Mouse (Mus musculus) fibroblast of lung, adult 2 months (primary cell): Measurements from ENCODE around the gene Lmbrd2.
"Not testable (repeated sequence)": the region's sequence is repeated elsewhere in the genome, so short reads cannot be mapped to it uniquely, and the experiment has no call there.

Source experiments
- DNase-seq: peaks from one replicate; pipeline ENCODE4 v3.0.0-alpha.2; 2011; ENCODE audit warnings: low read depth

The Lmbrd2 gene

DNA sequence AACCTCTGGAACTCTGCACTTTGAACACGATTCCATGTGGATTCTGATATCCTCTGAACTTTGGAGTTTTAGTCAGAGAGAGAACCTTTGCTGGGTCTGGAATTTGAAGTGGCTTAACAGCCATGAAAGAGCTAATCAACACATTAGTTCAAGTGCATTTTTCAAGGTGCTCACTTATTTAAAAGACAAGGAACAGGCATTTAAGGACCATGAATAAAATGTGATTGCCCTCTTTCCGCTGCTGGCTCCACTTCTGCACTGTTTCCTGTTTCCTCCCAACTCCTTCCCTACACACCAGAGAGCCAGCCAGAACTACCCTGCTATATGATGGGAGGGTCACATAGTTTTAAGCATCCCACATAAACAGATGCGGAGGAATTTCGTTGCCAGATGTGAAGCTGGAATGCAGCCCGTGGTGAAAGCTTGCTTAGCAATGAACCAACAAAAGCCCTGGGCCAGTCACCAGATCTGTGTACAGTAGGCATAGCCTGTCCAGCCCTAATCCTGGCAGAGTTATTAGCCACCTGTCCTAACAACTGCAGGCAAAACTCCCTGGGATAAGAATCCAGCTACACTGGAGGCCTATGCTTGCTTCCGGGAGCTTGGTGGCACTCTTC, 5.4 kb upstream of the Lmbrd2 start:
- peak; percentile 22 for DNase-seq

DNA sequence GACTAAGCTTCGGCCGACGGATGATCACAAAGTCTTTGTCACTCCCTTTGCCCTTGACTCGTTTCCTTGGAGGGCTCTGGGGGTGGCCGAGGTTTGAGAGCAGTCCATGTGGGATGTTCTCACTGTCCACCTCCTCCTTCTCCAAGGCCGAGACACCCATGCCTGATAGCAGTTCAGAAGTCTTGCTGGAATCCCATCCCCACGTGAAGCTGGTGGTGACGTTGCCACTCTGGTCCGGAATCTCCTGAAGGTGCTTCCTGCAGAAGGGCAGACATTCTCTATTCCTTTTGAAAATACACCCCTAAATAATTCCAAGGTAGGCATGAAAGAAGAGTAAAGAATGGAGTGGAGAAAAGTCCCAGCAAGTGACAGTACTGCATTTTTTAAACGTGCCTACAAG, 903 bp upstream of the Lmbrd2 start:
- no peak for DNase-seq

DNA sequence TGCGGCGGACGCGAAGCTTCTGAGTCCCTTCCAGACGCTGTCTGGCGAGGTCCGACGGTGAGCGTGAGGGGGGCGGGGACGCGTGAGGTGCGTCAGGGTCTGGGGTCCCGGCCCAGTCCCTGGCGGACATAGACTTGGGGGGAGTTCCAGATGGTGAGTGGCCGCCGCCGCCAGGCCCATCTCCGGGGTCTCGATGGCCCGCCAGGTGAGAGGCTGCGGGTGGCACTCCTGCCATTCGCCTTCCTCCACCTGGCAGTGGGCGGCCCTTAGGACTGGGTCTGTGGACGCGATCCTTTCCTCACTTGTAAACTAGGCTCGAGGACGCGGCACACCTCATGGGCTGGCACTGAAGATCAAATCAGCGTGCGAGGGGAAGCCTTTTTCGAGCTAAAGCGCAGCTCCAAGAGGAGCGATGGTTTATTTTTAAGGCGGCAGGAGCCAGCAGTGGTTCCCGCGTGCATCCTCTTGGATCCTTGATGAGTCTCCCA, 378 bp downstream of the Lmbrd2 start:
- DNase-seq = no peak

DNA sequence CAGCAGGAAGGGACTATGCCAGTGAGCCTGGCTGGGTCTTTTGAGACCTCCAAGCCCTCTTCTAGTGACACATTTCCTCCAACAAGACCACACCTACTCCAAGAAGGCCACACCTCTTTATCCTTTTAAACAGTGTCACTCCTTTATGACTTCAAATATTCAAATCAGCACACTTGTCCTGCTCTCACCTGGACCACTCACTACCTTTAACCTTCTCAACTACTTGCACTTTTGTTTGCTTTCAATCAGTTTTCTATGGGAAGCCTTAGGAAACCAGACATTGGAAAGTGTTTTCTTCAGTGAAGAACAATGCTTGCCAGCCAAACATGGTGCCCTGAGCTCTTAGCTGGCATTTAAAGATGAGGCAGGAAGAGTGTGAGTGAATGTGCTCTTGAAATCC, 15.0 kb downstream of the Lmbrd2 start, which contains the start of gene Skp2:
Skp2 (minus strand) TSS at position 101 of the 400 bp plus-strand sequence.
- no peak for DNase-seq

DNA sequence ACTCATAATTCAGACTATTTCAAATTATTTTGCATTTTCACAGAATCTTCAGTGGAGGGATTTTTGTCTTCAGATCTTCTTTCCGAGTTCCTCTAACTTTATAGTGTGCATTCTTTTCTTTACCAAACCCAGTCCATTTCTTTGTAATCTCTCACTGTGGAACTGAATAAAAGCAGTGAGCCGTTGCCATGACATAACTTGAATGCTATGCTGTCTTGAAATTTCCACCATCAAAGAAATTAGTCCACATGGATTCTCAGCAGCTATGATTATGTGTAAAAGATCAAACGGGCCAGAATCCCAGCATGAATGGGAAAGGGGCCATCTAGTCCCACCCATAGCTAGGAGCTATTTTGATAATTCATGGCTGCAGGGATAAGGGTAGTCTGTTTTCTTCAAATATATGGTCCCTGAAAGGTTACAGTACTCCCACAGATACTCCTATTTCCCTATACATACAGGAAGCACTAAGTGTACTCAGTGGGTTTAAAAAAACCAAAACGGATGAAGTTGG, 22.3 kb downstream of the Lmbrd2 start:
- DNase-seq = no peak

DNA sequence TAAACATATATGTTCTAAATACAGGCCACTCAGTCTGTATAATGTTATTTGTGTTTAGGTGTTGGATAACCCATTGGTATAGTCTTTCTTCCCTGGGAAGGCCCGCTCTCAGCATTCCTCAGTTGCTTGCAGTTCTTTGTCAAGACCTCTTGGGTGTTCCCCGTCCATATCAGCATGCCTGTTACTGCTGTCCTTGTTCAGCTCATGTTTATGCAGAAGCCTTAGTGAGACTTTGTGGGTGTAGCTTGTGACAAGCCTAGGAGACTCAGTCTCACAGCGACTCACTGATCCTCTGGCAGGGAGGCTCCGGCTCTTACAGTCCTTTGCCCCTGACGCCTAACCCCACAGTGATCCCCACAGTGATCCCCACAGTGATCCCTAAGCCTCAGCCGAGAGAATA, 23.8 kb downstream of the Lmbrd2 start:
- no peak for DNase-seq

DNA sequence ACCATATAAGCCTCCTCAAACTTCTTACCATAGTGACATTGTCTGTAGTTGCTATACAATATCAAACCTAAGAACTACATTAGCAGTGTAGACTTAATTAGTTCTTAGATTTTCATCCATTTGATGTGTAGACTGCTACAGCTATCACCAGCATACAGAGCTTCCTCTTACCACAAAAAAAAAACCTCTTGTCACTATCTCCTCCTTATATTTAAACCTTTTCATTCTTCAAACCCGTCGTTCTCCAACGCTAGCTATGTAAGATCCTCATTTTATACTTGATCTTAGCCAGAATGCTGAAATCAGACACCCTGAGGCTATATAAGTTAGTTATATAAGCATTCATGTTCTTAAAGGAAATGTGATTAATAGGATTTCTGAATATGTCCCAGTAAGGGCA, 36.7 kb downstream of the Lmbrd2 start:
- no peak for DNase-seq

DNA sequence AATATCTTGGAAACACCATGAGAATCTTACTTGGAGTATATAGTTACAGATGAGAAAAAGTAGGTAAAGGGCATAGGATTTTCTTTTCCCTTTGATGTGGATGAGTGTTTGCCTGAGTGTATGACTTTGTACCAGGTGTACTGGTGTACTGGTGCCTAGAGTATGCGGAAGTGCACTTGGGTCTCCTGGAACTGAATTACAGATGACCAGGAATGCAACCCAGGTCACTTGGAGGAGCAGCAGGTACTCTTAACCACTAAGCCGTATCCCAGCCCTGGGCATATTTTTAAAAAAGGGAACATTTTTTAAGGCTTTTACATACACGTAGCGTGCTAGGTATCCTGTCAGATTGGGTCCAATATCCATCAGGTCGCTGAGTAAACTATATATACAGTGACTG, 43.6 kb downstream of the Lmbrd2 start:
- no peak for DNase-seq

DNA sequence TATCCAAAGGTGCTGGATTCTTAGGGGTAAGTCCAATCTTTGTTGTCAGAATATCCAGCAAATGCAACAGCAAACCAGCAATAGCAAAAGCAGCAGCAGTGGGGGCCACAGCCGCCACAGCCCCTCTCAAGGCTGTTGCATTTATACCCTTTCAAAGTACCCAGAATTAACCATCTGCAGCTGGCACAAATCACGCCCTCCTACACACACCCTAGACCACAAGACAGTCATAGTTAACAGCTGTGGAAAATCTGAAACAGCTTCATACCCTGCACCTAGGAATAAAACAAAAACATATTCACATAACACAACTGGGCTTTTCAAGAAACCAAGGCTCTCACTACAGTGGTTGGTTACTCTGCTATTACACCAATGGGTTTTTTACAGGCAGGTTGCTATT, 49.4 kb downstream of the Lmbrd2 start:
- no peak for DNase-seq

DNA sequence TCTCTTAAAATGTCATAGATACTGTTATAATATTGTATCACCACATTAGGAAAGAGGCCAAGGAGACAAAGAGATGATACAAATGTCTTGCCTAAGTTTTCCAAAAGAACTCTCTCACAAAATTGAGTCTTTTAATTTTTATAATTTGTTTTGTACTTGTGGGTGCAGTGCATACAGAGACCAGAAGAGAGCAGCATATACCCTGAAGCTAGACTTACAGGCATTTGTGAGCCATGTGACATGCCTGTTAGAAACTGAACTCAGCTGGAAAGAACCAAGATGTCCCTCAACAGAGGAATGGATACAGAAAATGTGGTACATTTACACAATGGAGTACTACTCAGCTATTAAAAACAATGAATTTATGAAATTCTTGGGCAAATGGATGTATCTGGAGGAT, 52.3 kb downstream of the Lmbrd2 start:
- not testable (repeated sequence) for DNase-seq

DNA sequence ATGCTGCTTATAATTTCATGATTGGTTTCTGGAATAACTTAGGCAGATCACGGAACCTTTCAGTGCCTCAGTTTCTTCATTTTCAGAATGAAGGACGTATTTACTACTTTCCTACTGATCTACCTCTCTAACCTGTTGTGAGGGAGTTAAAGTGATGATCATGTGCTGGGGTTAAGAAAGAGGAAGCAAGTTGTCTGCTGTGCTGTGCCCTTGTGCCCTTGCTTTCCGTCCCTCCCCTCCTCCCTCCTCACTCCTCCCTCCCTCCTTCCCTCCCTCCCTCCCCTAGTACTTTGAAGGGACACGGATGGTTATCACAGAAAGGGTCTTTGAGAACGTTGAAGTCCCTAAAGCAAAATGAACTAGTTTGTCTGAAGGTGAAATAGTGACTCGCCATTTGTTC, 58.1 kb downstream of the Lmbrd2 start:
- DNase-seq = no peak

DNA sequence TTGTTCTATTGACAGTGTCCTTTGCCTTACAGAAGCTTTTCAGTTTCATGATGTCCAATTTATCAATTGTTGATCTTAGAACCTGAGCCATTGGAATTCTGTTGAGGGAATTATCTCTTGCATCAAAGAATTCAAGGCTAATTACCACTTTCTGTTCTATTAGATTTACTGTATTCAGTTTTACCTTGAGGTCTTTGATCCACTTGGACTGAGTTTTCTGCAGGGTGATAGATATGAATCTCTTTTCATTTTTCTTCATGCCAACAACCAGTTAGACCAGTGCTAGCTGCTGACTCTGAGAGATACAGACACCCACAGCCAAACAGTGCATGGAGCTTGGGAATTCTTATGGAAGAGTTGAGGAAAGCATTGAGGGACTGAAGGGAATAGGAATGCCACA, 71.5 kb downstream of the Lmbrd2 start:
- DNase-seq = no peak

DNA sequence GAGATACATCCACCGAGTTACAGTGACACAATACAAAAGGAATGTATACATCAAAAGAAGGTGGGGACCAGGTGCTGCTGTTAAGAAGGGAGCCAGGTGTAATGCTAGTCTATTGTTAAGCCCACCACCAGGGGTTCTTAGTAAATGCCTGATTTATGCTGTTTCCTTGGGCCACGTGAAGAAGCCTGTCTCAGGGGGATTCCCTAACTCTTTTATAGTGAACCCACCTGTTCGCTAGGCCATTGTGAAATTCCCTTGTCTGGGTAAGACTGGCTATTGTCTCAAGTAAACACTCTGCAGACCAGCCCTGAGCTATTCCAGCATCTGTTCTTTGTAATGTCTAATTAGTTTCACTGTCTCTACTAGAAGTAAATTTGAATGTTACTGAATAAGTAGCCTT, 72.7 kb downstream of the Lmbrd2 start:
- not testable (repeated sequence) for DNase-seq

DNA sequence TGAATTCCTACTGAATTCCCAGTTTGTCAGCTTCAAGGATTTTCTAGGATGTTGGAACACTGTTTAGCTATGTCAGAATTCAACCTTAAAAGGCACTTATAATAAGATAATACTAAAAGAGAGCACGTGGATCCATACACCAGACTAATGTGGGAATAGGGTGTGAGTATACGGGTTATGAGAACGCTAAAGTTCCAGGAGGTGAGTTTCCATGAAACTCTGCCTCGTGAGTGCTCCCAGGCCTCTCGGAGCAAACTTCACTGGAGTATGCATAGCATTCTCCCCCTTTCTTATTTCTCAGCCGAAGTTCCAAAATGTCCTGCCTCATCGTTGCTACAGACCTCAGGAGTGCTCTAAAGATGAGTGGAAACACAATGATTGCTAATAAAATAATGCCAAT, 73.1 kb downstream of the Lmbrd2 start:
- not testable (repeated sequence) for DNase-seq

DNA sequence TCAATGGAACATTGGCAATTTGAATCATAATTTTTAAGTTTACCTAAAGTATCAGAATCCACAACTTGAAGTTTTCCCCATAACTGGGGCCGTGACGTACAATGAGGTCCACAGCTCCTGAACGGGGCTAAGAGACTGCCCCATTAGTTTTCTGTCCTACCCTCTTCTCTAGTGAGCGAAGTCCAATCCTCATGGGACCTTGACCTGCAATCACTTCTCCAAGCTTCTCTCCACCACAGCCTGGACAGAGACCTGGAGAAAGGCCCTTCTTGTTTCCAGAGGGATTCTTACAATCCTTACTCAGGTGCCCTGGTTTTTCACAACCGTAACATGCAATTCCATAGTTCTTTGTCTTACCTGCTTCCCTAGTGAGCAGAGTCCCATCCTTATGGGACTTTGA, 76.1 kb downstream of the Lmbrd2 start:
- no peak for DNase-seq

DNA sequence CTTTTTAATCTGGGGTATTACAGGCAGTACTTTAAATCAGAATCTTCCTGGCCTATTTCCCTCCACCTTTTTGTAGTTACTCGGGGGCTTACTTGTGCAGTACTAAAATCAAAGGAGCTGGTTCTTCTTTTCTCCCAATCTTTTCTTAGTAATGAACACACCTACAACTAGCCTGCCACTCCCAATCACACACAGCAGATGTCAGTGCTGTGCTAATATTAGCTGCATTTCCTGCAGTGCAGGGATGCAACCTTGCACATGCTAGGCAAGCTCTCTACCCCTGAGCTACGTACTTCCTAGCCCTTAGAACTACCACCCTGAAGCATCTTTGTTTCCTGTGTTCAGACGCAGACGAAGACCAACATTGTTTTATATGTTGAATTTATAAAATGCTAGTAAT, 90.6 kb downstream of the Lmbrd2 start:
- not testable (repeated sequence) for DNase-seq

DNA sequence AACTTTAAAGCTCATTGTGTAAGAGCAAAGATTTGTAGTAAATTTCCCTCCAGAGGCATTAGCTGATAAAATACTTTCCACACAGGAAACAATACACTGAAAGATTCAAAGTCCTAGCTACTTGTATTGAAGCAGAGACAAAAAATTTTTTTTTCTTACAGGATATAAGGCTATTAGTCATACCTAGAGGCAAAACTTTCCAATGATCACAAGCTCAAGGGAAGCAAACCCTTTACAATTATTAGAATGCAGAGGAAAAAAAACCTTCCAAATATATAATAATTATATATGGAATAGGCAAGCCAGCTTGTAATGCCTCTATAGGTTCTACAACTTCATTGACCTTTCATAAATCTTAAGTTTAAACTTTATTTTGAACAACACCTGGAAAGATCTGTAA, 106.0 kb downstream of the Lmbrd2 start:
- DNase-seq = no peak
